In genomic region chr7:48914630-48915506, GRCm38 (mm10) we compare ENCODE assay signal across 17 mouse cellular contexts. TPM values are rescaled to one million over a fixed set of nuclear protein-coding genes. Genes with fewer than 3 reads are reported as not detected.
A peak's percentile ranks its signal among the peaks of the same experiment; 100 is the strongest.
DNase-seq lines count a peak whose midpoint lies in the region; ATAC-seq lines count a peak whose summit lies in the region.
"Had no signal": no experiment of that assay in that cellular context is flagged by ENCODE, and none has a peak within 500 bp of the region (broad histone marks: within the 10 kb centered on the region; RNA-seq: fewer than 3 reads in every experiment).

No protein-coding gene starts in this region.

- H3K9ac ChIP-seq in hindbrain, embryonic 11.5 days (ENCODE audit: low read depth, low read length), result no peak overlapping the region
- no peak overlapping the region for H3K9ac ChIP-seq in hindbrain, embryonic 13.5 days
- peak overlapping the region; percentile 19; the same call in 1 of the 2 replicates for H3K9ac ChIP-seq in midbrain, embryonic 13.5 days (replicated peaks)
- H3K9ac ChIP-seq: embryonic facial prominence, embryonic 13.5 days; limb, embryonic 15.5 days had no signal

- no peak overlapping the region for H3K4me3 ChIP-seq in hindbrain, embryonic 11.5 days (ENCODE audit: low read depth, low read length)
- no peak overlapping the region for H3K4me3 ChIP-seq in hindbrain, embryonic 10.5 days
- no peak overlapping the region for H3K4me3 ChIP-seq in hindbrain, embryonic 13.5 days
- H3K4me3 ChIP-seq in midbrain, embryonic 13.5 days (replicated peaks), result no peak overlapping the region
- H3K4me3 ChIP-seq: embryonic facial prominence, embryonic 13.5 days; heart, adult 2 months; limb, embryonic 15.5 days had no signal

- no peaks in the 10 kb centered on the region for H3K36me3 ChIP-seq in hindbrain, embryonic 11.5 days (ENCODE audit: control insufficient read depth, insufficient read depth, low read length)
- H3K36me3 ChIP-seq in hindbrain, embryonic 10.5 days, result no peaks in the 10 kb centered on the region
- no peaks in the 10 kb centered on the region for H3K36me3 ChIP-seq in hindbrain, embryonic 13.5 days
- no peaks in the 10 kb centered on the region for H3K36me3 ChIP-seq in midbrain, embryonic 13.5 days
- H3K36me3 ChIP-seq: embryonic facial prominence, embryonic 13.5 days; limb, embryonic 15.5 days had no signal

- no peak for DNase-seq in hindbrain, embryonic 11.5 days (ENCODE audit: low spot score)
- no peak for DNase-seq in hindbrain, embryonic 10.5 days (ENCODE audit: low spot score)
- peak; percentile 85 for DNase-seq in retina, postnatal 1 day
- DNase-seq in testis, postnatal 14 days (ENCODE audit: low spot score), result no peak
- no peak for DNase-seq in spleen, adult 12 weeks (ENCODE audit: low spot score)
- DNase-seq in right cerebral cortex, adult 2 months (ENCODE audit: low spot score in 2 of 2), result no peak
- DNase-seq: cerebellum, adult 18-20 months; gastrocnemius, postnatal 10 days; heart, adult 2 months; kidney, adult 9 months; kidney, postnatal 4 days; lung, postnatal 14 days had no signal

- WGBS in hindbrain, embryonic 11.5 days, result 61% methylated on average over 12 of the region's 12 CpGs
- 57% methylated on average over 12 of the region's 12 CpGs for WGBS in hindbrain, embryonic 10.5 days
- 43% methylated on average over 12 of the region's 12 CpGs for WGBS in hindbrain, embryonic 13.5 days
- 27% methylated on average over 12 of the region's 12 CpGs for WGBS in midbrain, embryonic 13.5 days

- H3K27me3 ChIP-seq in hindbrain, embryonic 11.5 days (ENCODE audit: control insufficient read depth, insufficient read depth, low read length), result peaks cover 6% of the 10 kb centered on the region; the same call in 1 of the 2 replicates
- peaks cover 61% of the 10 kb centered on the region for H3K27me3 ChIP-seq in hindbrain, embryonic 10.5 days (ENCODE audit: insufficient read depth, poor library complexity, severe bottlenecking)
- H3K27me3 ChIP-seq in hindbrain, embryonic 13.5 days, result peaks cover 25% of the 10 kb centered on the region
- peaks cover 31% of the 10 kb centered on the region for H3K27me3 ChIP-seq in midbrain, embryonic 13.5 days
- H3K27me3 ChIP-seq: limb, embryonic 15.5 days had no signal

- no peak overlapping the region for H3K4me2 ChIP-seq in hindbrain, embryonic 11.5 days (replicated peaks; ENCODE audit: low read depth, low read length)
- H3K4me2 ChIP-seq in hindbrain, embryonic 13.5 days, result no peak overlapping the region
- H3K4me2 ChIP-seq in midbrain, embryonic 13.5 days (replicated peaks), result no peak overlapping the region
- H3K4me2 ChIP-seq: embryonic facial prominence, embryonic 13.5 days; limb, embryonic 15.5 days had no signal

- no peak overlapping the region for H3K27ac ChIP-seq in hindbrain, embryonic 11.5 days (ENCODE audit: low read depth, low read length)
- H3K27ac ChIP-seq in hindbrain, embryonic 10.5 days, result no peak overlapping the region
- H3K27ac ChIP-seq in hindbrain, embryonic 13.5 days, result no peak overlapping the region
- peak overlapping the region; percentile 55 for H3K27ac ChIP-seq in midbrain, embryonic 13.5 days
- H3K27ac ChIP-seq: embryonic facial prominence, embryonic 13.5 days; heart, adult 2 months; limb, embryonic 15.5 days had no signal

- H3K9me3 ChIP-seq in hindbrain, embryonic 11.5 days (ENCODE audit: control insufficient read depth, low read length), result no peaks in the 10 kb centered on the region
- no peaks in the 10 kb centered on the region for H3K9me3 ChIP-seq in hindbrain, embryonic 10.5 days
- H3K9me3 ChIP-seq in hindbrain, embryonic 13.5 days, result no peaks in the 10 kb centered on the region
- H3K9me3 ChIP-seq in midbrain, embryonic 13.5 days, result no peaks in the 10 kb centered on the region
- H3K9me3 ChIP-seq: embryonic facial prominence, embryonic 13.5 days; limb, embryonic 15.5 days had no signal

- H3K4me1 ChIP-seq in hindbrain, embryonic 11.5 days (replicated peaks; ENCODE audit: control insufficient read depth, insufficient read depth, low read length), result peaks cover 5% of the 10 kb centered on the region
- H3K4me1 ChIP-seq in hindbrain, embryonic 10.5 days (replicated peaks), result peaks cover 45% of the 10 kb centered on the region
- H3K4me1 ChIP-seq in hindbrain, embryonic 13.5 days (replicated peaks), result peaks cover 44% of the 10 kb centered on the region
- H3K4me1 ChIP-seq in midbrain, embryonic 13.5 days (replicated peaks), result peaks cover 48% of the 10 kb centered on the region

- 0 out of 2 replicates have a peak, but pooled peaks have one; percentile 35 for ATAC-seq in hindbrain, embryonic 11.5 days (ENCODE audit: low FRiP score)
- peak; percentile 58 for ATAC-seq in hindbrain, embryonic 13.5 days (ENCODE audit: low FRiP score)
- ATAC-seq in midbrain, embryonic 13.5 days, result peak; percentile 68
- ATAC-seq: inflammation-experienced regulatory T-cells, adult 6 months had no signal

RNA-seq across cellular contexts. Expression of gene Nav2, which starts 6.4 kb away (rescaled TPM):
- 22.6 and 36.1 TPM in 2 replicates for polyA plus RNA-seq in hindbrain, embryonic 11.5 days (2014; fragmentation: Nextera tagmentation; extraction: Ambion mirVana)
- polyA plus RNA-seq in hindbrain, embryonic 10.5 days (2016; fragmentation: Nextera tagmentation; extraction: Ambion mirVana), result 19.1 and 25.6 TPM in 2 replicates
- 22.4 and 24.2 TPM in 2 replicates for polyA plus RNA-seq in hindbrain, embryonic 13.5 days (2015; fragmentation: Nextera tagmentation; extraction: Ambion mirVana)
- polyA plus RNA-seq in midbrain, embryonic 13.5 days (2015; fragmentation: Nextera tagmentation; extraction: Ambion mirVana), result 22.2 and 23.2 TPM in 2 replicates

RNA-seq across cellular contexts. Expression of gene E2f8, which starts 33.5 kb away (rescaled TPM):
- polyA plus RNA-seq in hindbrain, embryonic 11.5 days (2014; fragmentation: Nextera tagmentation; extraction: Ambion mirVana), result 12.9 and 17.1 TPM in 2 replicates
- 15.7 and 17.4 TPM in 2 replicates for polyA plus RNA-seq in hindbrain, embryonic 10.5 days (2016; fragmentation: Nextera tagmentation; extraction: Ambion mirVana)
- polyA plus RNA-seq in hindbrain, embryonic 13.5 days (2015; fragmentation: Nextera tagmentation; extraction: Ambion mirVana), result 3.4 and 4.0 TPM in 2 replicates
- polyA plus RNA-seq in midbrain, embryonic 13.5 days (2015; fragmentation: Nextera tagmentation; extraction: Ambion mirVana), result 5.0 and 5.9 TPM in 2 replicates
